Mouse (Mus musculus) kidney, adult 9 months (tissue): ENCODE results near the gene Prim1.
"Not testable (repeated sequence)": the region's sequence is repeated elsewhere in the genome, so short reads cannot be mapped to it uniquely, and the experiment has no call there.

Experiments
- DNase-seq: peaks from one replicate; pipeline ENCODE4 v3.0.0; 2022

Gene Prim1

GRCm38 (mm10) chr10:128039167-128039566, 24.2 kb downstream of the Prim1 start:
- DNase-seq: no peak

- DNase-seq: no peak
Observed at GRCm38 (mm10) chr10:128039858-128040257, 24.9 kb downstream of the Prim1 start.

DNA sequence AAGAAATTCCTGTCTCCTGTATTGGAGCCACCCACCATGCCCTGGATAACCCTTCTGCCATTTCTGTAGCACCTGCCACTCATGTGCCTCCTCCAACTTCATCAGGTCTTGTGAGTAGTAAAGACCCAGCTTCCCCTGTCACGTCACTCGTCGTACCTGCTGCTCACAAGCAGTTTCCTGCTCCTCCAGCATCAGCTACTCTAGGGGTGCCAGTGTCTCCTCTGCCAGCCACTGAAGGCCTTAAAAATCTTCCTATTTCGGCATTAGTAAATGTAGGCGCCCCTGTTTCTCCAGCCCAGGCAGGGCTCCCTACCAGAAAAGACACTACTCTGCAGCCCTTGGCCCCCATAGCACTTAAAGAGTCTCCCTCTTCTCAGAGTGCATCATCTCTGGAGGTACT, 25.3 kb downstream of the Prim1 start:
- DNase-seq: no peak

DNA sequence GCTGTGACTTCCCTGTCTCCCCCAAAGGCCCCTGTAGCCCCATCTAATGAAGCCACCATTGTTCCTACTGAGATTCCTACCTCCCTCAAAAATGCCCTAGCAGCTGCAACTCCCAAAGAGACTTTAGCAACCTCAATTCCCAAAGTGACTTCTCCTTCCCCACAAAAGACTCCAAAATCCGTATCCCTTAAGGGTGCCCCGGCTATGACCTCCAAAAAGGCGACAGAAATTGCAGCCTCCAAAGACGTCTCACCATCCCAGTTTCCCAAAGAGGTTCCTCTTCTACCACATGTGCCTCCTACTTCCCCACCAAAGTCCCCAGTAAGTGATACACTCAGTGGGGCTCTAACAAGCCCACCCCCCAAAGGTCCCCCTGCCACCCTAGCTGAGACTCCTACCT, 26.7 kb downstream of the Prim1 start:
- no peak for DNase-seq

DNA sequence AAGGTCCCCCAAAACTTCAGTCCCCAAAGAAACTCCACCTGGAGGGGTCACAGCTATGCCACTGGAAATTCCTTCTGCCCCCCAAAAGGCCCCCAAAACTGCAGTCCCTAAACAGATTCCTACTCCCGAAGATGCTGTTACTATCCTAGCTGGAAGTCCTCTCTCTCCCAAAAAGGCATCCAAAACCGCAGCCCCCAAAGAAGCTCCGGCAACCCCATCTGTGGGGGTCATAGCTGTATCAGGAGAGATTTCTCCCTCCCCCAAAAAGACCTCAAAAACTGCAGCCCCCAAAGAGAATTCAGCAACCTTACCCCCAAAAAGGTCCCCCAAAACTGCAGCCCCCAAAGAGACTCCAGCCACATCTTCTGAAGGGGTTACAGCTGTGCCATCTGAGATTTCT, 27.5 kb downstream of the Prim1 start:
- no peak for DNase-seq

- no peak for DNase-seq
Observed at GRCm38 (mm10) chr10:128043041-128043835, 28.3 kb downstream of the Prim1 start.

DNA sequence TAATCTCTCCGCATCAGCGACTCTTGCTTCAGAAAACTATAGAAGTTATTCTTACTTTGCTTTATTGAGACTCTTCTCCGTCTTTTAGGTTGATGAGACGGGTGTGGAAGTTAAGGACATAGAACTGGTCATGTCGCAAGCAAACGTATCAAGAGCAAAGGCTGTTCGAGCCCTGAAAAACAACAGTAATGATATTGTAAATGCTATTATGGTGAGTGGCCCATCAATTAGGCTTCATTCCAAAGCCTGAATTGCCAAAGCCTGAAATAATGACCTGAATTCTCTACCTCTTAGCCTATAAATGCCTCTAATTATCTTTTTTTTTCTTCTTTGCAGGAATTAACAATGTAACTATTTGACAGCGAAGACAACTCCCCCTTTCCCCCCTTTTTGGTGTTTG, 33.2 kb downstream of the Prim1 start:
- DNase-seq: no peak

DNA sequence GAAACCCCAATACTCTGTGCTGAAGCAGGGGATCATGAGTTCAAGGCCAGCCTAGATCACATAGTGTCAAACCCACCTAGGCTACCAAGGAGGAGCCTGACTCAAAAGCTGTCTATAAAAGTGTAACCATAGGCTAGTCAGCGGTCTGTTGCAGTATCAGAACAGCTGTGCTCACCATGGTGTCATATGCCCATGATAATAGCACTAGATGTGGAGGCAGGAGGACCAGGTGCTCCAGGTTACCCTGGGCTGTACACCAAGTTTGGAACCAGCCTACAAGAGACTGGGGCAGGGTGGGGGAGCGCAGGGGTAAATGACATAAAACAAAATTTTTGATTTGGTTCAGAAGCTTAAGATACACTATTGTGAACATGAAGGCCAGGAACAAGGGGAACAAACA, 34.8 kb downstream of the Prim1 start:
- no peak for DNase-seq

DNA sequence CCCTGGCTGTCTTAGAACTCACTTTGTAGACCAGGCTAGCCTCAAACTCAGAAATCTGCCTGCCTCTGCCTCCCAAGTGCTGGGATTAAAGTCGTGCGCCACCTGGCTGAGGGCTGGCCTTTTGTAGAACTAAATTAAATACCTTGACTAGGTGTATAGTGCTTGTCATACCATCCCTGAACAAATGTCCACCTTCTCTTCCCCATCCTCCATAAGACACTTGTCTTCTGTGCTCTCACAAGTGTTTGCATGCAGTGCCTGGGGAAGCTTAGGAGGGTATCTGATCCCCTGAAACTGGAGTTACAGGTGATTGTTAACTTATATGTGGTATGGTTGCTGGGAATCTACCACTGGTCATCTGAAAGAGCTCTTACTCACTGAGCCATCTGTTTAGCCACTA, 35.4 kb downstream of the Prim1 start:
- no peak for DNase-seq

DNA sequence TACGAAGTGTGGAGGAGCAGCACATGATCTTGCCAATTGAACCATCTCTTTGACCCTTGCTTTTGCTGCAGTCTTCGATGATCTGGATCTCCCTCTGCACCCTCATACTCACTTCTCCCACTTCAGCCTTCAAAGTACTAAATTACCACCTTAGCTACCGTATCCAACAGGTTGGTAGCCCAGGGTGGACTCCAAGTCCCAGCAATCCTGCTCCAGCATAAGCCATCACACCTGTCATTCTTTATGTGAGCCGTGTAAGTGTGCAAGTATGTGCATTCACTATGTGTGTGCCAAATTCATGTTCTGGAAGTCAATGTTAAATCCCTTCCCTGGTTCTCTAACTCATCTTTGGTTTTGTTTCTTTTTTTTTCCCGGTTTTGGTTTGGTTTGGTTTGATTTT, 36.6 kb downstream of the Prim1 start:
- DNase-seq: no peak

GRCm38 (mm10) chr10:128052136-128052535, 37.2 kb downstream of the Prim1 start:
- not testable (repeated sequence) for DNase-seq

- no peak for DNase-seq
Observed at GRCm38 (mm10) chr10:128053001-128053400, 38.0 kb downstream of the Prim1 start.

GRCm38 (mm10) chr10:128058184-128058583, 43.2 kb downstream of the Prim1 start:
- DNase-seq: no peak

DNA sequence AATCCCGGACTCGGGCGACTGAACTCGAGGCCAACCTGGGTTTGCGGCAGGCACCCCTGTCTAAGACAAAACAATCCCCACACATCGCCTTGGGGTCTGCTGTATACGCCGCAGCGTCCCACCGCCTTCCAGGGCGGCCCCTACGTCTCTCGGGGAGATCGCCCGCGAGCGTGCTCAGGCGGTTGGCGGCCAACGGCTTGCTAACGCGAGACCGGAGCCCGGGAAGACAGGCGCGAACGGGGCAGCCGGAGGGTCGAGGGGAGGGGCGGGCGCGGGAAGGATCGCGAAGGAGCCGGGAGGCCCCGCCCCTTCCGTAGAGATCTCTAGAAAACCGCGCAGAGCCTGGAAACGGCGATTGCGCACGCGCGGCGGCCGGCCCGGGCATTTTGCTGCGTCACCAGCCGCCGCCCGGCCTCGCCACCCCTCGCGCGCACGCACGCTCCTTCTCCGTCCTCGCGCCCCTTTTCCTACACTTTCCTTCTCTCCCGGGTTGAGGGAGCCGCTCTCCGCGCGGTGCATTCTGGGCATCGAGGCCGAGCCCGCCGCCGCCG, 43.7 kb downstream of the Prim1 start, which contains the start of gene Ptges3:
Gene Ptges3, plus strand, starts transcription at position 354 of the 551 bp plus-strand sequence.
- peak; percentile 97 for DNase-seq

GRCm38 (mm10) chr10:128059207-128059981, 44.4 kb downstream of the Prim1 start:
- peak; percentile 50 for DNase-seq

GRCm38 (mm10) chr10:128061109-128061508, 46.1 kb downstream of the Prim1 start:
- DNase-seq: no peak

GRCm38 (mm10) chr10:128062221-128062989, 47.4 kb downstream of the Prim1 start:
- DNase-seq: peak; percentile 47

DNA sequence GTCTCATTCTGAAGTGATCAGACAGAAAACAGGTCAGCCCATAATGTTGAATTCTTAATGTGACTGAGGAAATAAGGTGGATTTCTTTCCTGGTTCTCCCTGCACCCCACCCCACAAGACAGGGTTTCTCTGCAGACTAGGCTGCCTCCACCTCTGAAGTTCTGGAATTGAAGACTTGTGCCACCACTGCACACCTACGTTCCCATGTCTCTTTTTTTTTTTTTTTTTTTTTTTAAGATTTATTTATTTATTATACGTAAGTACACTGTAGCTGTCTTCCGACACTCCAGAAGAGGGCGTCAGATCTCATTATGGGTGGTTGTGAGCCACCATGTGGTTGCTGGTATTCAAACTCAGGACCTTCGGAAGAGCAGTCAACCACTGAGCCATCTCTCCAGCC, 51.1 kb downstream of the Prim1 start:
- no peak for DNase-seq

- DNase-seq: no peak
Observed at GRCm38 (mm10) chr10:128069201-128069600, 54.2 kb downstream of the Prim1 start.

- not testable (repeated sequence) for DNase-seq
Observed at GRCm38 (mm10) chr10:128070432-128070831, 55.5 kb downstream of the Prim1 start.

GRCm38 (mm10) chr10:128078269-128078668, 63.3 kb downstream of the Prim1 start:
- not testable (repeated sequence) for DNase-seq
